Mouse (Mus musculus) embryonic facial prominence, embryonic 14.5 days (tissue): ENCODE data around the gene Ebpl. TPM values are rescaled to one million over a fixed set of nuclear protein-coding genes. Genes with fewer than 3 reads are reported as not detected.

Experiments
- ATAC-seq: fragments of 200-750 bp; cut with Nextera tagmentation; 2 replicates; pipeline ENCODE4 v1.8.0; 2017; ENCODE audit warnings: low read depth, moderate number of reproducible peaks, moderate TSS enrichment
- DNase-seq: peaks from one replicate; pipeline ENCODE4 v3.0.0-alpha.2; 2015; ENCODE audit warnings: low spot score
- H3K27ac ChIP-seq: fragments of 300-500 bp; sonication (generic); replicated peaks from 2 replicates; pipeline ENCODE4 v1.5.1; 2014; ENCODE audit warnings: low read depth, mild to moderate bottlenecking, low read length, moderate library complexity
- H3K27me3 ChIP-seq: fragments of 300-500 bp; sonication (generic); replicated peaks from 2 replicates; pipeline ENCODE4 v1.6.1; 2014; ENCODE audit warnings: low read length; ENCODE audit not compliant: control insufficient read depth, insufficient read depth
- H3K36me3 ChIP-seq: fragments of 300-500 bp; sonication (generic); 2 replicates; pipeline ENCODE4 v1.6.1; 2014; ENCODE audit warnings: low read length, mixed read lengths; ENCODE audit not compliant: control insufficient read depth, insufficient read depth
- H3K4me1 ChIP-seq: fragments of 300-500 bp; sonication (generic); 2 replicates; pipeline ENCODE4 v1.6.1; 2014; ENCODE audit warnings: antibody characterized with exemption, low read length; ENCODE audit not compliant: control insufficient read depth, insufficient read depth
- H3K4me2 ChIP-seq: fragments of 300-500 bp; sonication (generic); 2 replicates; pipeline ENCODE4 v1.6.1; 2014; ENCODE audit warnings: low read depth, mild to moderate bottlenecking, low read length, moderate library complexity, mixed read lengths
- H3K4me3 ChIP-seq: fragments of 300-500 bp; sonication (generic); 2 replicates; pipeline ENCODE4 v1.5.1; 2014; ENCODE audit warnings: low read depth, mild to moderate bottlenecking, low read length
- H3K9ac ChIP-seq: fragments of 300-500 bp; sonication (generic); 2 replicates; pipeline ENCODE4 v1.6.1; 2014; ENCODE audit warnings: low read depth, mild to moderate bottlenecking, low read length, moderate library complexity, mixed read lengths
- H3K9me3 ChIP-seq: fragments of 300-500 bp; sonication (generic); 2 replicates; pipeline ENCODE4 v1.6.1; 2016; ENCODE audit warnings: low read length; ENCODE audit not compliant: control insufficient read depth
- WGBS: fragments of 180-500 bp; shearing (Covaris S2); extraction: QIAGEN DNeasy Blood & Tissue Kit; methylation state at CpG from one replicate; pipeline ENCODE4 v1.1.7; 2014; 5-methylcytosine and 5-hydroxymethylcytosine counted together
- polyA plus RNA-seq: library from polyadenylated mRNA; unstranded; fragments of >200 nt; fragmentation: Nextera tagmentation; extraction: Ambion mirVana; gene quantifications from 2 replicates; pipeline ENCODE4 v1.2.1, GENCODE M21; 2014

Gene Ebpl
- polyA plus RNA-seq = 11.9 and 12.1 TPM in 2 replicates

DNA sequence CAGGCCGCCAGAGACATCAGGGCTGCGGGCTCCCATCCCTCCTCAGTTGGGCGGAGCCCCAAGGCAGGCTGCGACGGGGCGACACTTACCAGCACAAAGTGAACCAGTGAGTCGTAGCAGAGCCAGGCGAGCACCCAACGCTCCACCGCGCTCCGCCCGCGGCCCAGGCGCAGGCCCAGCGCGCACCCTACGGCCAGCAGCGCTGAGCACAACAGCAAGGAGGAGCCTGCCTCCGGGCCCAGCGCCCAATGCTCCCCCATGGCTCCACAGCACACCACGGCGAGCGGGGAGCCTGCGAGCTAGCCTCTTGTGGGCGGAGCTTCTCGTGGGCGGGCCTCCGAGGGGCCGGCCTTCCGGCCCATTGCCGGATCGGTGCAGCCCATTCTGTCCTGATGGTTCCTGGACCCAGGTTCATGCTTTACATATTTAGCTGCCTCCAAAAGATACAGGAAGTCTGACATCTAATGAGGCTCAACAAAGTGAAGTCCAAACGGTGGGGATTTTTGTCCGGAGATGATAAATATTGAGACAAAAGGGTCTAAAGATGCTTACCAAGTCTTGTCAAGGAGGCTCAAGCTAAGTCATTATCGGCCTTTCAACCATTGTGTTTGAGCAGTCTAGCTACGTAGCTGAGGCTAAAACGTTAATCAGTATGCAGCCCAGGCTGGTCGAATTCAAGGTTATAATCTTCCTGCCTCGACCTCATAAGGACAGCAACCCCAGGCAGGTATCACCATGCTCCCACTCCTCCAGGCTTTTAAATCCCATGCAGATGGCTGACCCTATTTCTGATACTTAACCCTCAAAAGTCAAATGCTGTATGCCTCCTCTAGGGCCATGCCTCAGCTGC is at the start of gene Ebpl:
Gene Ebpl, minus strand, starts transcription at position 309 of the 850 bp plus-strand sequence.
- ATAC-seq (peak; percentile 97), DNase-seq (peak; percentile 94)
- no peaks in the 10 kb centered on the region for H3K9me3 ChIP-seq
- H3K4me2 ChIP-seq = peak within 1 kb of the TSS; percentile 64
- no peaks in the 10 kb centered on the region; the same call in 1 of the 2 replicates for H3K36me3 ChIP-seq
- peak within 1 kb of the TSS; percentile 80 for H3K9ac ChIP-seq
- 1% methylated on average over 31 of the region's 40 CpGs for WGBS
- H3K27ac ChIP-seq = peak within 1 kb of the TSS; percentile 65
- no peaks in the 10 kb centered on the region for H3K27me3 ChIP-seq
- peak within 1 kb of the TSS; percentile 65 for H3K4me3 ChIP-seq
- H3K4me1 ChIP-seq = no peaks in the 10 kb centered on the region

DNA sequence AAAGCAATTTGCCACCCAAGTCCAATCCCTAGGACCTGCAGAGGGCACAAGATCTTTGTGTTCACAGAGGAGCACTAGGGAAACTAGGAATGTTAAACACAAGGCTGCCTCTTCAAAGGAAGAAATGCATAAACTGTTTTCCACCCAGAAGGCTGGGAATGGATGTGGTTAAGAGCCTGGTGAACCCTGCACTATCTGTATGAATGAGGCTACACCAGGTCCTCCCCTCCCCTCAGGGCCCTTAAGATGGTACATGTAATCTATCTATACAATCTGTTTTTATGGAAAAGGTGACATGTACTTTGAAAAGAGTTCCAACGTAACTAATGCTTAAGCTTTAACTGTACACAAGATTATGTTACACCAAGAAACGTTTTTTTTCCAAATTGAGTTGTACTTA is 49.8 kb upstream of the Ebpl start:
- Histone ChIP-seq H3K9ac (no peak overlapping the region), H3K4me2 (no peak overlapping the region), H3K9me3 (no peaks in the 10 kb centered on the region), H3K4me3 (no peak overlapping the region), H3K36me3 (no peaks in the 10 kb centered on the region), H3K27me3 (no peaks in the 10 kb centered on the region), H3K27ac (no peak overlapping the region), H3K4me1 (peaks cover 3% of the 10 kb centered on the region; the same call in 1 of the 2 replicates)
- DNase-seq = no peak
- ATAC-seq = no peak
- WGBS = 41% methylated on average over 2 of the region's 2 CpGs

DNA sequence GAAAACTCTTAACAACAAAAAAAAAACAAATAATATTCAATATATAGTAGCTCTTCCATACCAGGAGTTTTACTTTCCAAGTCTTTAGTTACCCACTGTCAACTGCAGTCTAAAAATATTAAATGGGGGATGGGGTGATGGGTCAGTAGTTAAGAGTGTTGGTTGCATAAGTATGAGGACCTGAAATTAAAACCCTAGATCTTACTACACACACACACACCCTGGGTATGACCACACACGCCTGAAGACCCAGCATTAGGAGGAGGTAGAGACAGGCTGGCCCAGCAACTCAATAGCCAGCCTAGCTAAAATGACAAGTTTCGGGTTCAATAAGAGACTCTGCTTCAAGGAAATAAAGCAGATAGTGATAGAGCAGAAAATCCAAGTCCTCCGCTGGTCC is 46.8 kb upstream of the Ebpl start:
- Histone ChIP-seq H3K9ac (no peak overlapping the region), H3K9me3 (no peaks in the 10 kb centered on the region), H3K4me2 (no peak overlapping the region), H3K36me3 (peaks cover 3% of the 10 kb centered on the region), H3K4me1 (peaks cover 3% of the 10 kb centered on the region; the same call in 1 of the 2 replicates), H3K27ac (no peak overlapping the region), H3K27me3 (no peaks in the 10 kb centered on the region), H3K4me3 (no peak overlapping the region)
- DNase-seq = no peak
- no peak for ATAC-seq
- WGBS = 94% methylated on average over 3 of the region's 3 CpGs

DNA sequence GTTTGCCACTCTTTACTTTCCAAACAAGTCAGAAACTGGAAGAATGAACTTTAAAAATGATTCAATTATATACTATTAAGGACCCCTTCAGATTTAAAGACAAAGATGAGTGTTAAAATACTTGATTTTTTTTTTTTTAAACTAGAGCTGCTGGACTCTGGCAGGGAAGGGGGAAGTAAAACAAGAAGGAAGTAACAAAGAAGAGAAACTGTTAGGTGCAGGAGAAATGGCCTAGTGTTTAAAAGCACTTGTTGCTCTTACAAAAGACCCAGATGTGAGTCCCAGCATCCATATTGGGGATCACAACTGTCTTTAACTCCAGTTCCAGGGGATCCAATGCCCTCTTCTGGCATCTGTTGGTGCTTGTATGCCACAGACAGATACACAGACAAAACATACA is 45.5 kb upstream of the Ebpl start:
- H3K4me2 ChIP-seq = no peak overlapping the region
- no peak overlapping the region for H3K9ac ChIP-seq
- H3K36me3 ChIP-seq = peaks cover 13% of the 10 kb centered on the region
- no peak overlapping the region for H3K27ac ChIP-seq
- ATAC-seq (no peak), DNase-seq (no peak)
- no peak overlapping the region for H3K4me3 ChIP-seq
- H3K4me1 ChIP-seq = peaks cover 3% of the 10 kb centered on the region; the same call in 1 of the 2 replicates
- no peaks in the 10 kb centered on the region for H3K27me3 ChIP-seq
- H3K9me3 ChIP-seq = no peaks in the 10 kb centered on the region

DNA sequence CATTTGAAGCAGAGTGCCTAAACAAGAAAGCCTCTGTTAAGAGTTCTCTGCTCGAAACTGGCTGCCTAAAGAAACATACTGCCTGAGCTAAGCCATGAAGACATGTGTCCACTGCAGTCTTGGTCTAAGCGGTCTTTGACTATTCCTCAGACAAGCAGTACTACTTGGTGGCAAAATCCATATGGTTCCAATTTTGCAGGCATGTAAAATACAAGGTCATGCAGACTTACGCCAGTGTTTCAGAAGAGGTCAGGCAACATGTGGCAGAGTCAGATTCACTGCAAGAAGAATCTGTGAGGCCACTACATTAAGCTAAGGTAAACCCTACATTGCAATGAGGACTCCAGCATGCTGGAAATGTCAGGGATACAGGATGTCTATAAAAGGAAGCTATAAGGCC is 44.7 kb upstream of the Ebpl start:
- Histone ChIP-seq H3K27me3 (no peaks in the 10 kb centered on the region), H3K9ac (no peak overlapping the region), H3K4me2 (no peak overlapping the region), H3K4me3 (no peak overlapping the region), H3K9me3 (no peaks in the 10 kb centered on the region), H3K4me1 (peaks cover 3% of the 10 kb centered on the region; the same call in 1 of the 2 replicates), H3K36me3 (peaks cover 17% of the 10 kb centered on the region), H3K27ac (no peak overlapping the region)
- DNase-seq = no peak
- no peak for ATAC-seq
- WGBS = 44% methylated on average over 3 of the region's 3 CpGs

DNA sequence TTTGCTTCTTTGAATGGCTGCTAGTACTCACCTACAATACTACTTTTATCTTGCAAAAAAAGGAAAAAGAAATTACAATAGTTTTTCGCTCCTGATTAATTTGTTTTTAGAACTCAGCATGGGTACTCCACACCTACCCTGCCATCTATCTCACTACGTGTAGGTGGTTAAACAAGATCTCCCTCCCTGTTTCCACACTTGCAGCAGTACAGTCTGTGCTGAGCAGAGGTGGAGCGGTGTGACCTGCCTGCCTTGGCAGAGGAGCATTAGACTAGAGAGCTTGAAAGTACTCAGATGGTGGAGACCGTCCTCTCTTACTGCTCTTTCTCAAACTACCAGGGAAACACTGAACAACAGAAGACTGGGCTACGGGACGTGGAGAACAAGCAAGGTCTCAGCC is 34.5 kb upstream of the Ebpl start:
- no peak for ATAC-seq
- no peak overlapping the region for H3K27ac ChIP-seq

DNA sequence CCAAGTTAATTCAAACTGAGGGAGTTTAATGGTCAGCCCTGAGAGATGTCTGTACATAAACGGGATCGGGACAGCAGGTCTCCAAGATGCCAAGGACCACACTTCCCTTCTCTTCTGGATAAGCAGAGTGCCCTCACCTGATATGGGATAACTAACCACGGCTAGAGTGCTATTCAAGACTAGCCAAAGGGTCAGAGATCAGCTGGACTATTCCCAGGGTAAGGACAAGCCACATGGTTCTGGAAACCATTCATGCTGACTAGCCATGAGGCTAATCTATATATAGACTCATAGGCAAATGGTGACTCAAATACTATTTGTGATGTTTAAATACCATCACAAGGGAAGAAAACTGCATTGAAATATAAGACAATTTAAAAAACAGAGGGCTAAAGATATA is 30.3 kb upstream of the Ebpl start:
- Histone ChIP-seq H3K4me3 (no peak overlapping the region), H3K9me3 (no peaks in the 10 kb centered on the region), H3K27me3 (no peaks in the 10 kb centered on the region), H3K9ac (no peak overlapping the region), H3K4me2 (no peak overlapping the region), H3K27ac (no peak overlapping the region), H3K4me1 (no peaks in the 10 kb centered on the region), H3K36me3 (peaks cover 43% of the 10 kb centered on the region)
- ATAC-seq (no peak), DNase-seq (no peak)
- WGBS = 89% methylated on average over 3 of the region's 3 CpGs

More for the DNA sequence above, 34.5 kb upstream of the Ebpl start:
- WGBS = 93% methylated on average over 6 of the region's 6 CpGs
- Histone ChIP-seq H3K36me3 (peaks cover 32% of the 10 kb centered on the region), H3K27me3 (no peaks in the 10 kb centered on the region), H3K9ac (no peak overlapping the region), H3K4me3 (no peak overlapping the region), H3K4me2 (no peak overlapping the region), H3K9me3 (no peaks in the 10 kb centered on the region), H3K4me1 (no peaks in the 10 kb centered on the region)
- DNase-seq = no peak

DNA sequence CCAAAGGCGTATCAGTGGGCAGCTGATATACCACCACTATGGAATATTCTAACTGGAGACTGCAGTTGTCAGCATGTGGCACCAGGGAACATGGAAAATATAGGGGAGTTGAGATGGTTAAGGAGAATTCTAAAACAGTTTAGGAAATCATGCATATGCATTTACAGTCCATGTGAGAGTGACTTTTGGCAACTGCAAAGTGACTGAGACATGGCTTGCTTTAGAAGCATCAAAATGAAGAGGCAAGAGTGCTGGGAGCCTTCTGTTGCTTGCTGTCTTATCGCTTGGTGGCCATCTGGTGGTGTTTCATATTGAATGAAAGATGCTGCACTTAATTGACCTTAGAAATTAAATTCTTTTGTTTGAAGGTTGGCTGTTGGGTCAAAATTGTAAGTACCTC is 7.1 kb upstream of the Ebpl start:
- H3K4me3 ChIP-seq = no peak overlapping the region
- H3K27ac ChIP-seq = no peak overlapping the region
- no peaks in the 10 kb centered on the region for H3K9me3 ChIP-seq
- peaks cover 45% of the 10 kb centered on the region for H3K36me3 ChIP-seq
- H3K27me3 ChIP-seq = no peaks in the 10 kb centered on the region
- 90% methylated on average over 2 of the region's 2 CpGs for WGBS
- H3K4me1 ChIP-seq = no peaks in the 10 kb centered on the region
- no peak overlapping the region for H3K4me2 ChIP-seq
- ATAC-seq (no peak), DNase-seq (no peak)
- no peak overlapping the region for H3K9ac ChIP-seq

DNA sequence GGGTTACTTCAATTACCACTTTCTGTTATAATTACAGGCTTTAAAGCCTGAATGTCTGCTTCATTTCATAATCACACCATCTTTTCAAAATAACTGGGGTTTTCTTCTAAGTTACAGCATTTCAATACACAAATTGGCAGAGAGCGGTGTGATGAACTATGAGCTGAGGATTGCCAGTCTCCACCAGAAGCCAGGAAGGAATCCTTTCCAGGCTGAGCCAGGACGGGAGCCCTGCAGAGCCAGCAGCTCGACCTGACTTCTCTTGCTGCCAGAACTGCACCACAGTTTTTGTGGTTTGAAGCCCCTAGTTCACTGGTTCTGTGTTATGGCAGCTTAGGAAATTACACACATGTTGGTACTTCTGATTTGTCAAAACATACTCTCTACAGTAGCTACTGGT is 4.4 kb upstream of the Ebpl start:
- ATAC-seq (no peak), DNase-seq (no peak)
- Histone ChIP-seq H3K27ac (no peak overlapping the region), H3K9me3 (no peaks in the 10 kb centered on the region), H3K4me3 (no peak overlapping the region), H3K27me3 (no peaks in the 10 kb centered on the region), H3K9ac (no peak overlapping the region), H3K4me1 (no peaks in the 10 kb centered on the region), H3K36me3 (peaks cover 19% of the 10 kb centered on the region), H3K4me2 (no peak overlapping the region)
- 76% methylated on average over 3 of the region's 3 CpGs for WGBS
